In genomic region chr8:114314669-114315325, GRCm38 (mm10) we compare ENCODE assay signal across 20 mouse cellular contexts.
DNase-seq lines count a peak whose midpoint lies in the region; ATAC-seq lines count a peak whose summit lies in the region.
"Had no signal": no experiment of that assay in that cellular context is flagged by ENCODE, and none has a peak within 500 bp of the region (broad histone marks: within the 10 kb centered on the region; RNA-seq: fewer than 3 reads in every experiment).

No protein-coding gene starts in this region.

- peaks cover 13% of the 10 kb centered on the region for H3K4me1 ChIP-seq in forebrain, embryonic 15.5 days
- H3K4me1 ChIP-seq in forebrain, embryonic 13.5 days = peaks cover 7% of the 10 kb centered on the region; the same call in 1 of the 2 replicates
- H3K4me1 ChIP-seq in neural tube, embryonic 15.5 days = peaks cover 3% of the 10 kb centered on the region; the same call in 1 of the 2 replicates
- H3K4me1 ChIP-seq: embryonic facial prominence, embryonic 12.5 days; midbrain, embryonic 12.5 days had no signal

- H3K4me3 ChIP-seq in forebrain, embryonic 15.5 days = no peak overlapping the region
- no peak overlapping the region for H3K4me3 ChIP-seq in forebrain, embryonic 13.5 days
- no peak overlapping the region for H3K4me3 ChIP-seq in neural tube, embryonic 15.5 days (replicated peaks)
- H3K4me3 ChIP-seq: embryonic facial prominence, embryonic 12.5 days; midbrain, embryonic 12.5 days; myocyte had no signal

- H3K9ac ChIP-seq in forebrain, embryonic 15.5 days (replicated peaks) = no peak overlapping the region
- H3K9ac ChIP-seq in forebrain, embryonic 13.5 days = no peak overlapping the region
- H3K9ac ChIP-seq in neural tube, embryonic 15.5 days (replicated peaks) = no peak overlapping the region
- H3K9ac ChIP-seq: embryonic facial prominence, embryonic 12.5 days; liver, embryonic 14.5 days; midbrain, embryonic 12.5 days had no signal

- no peaks in the 10 kb centered on the region for H3K36me3 ChIP-seq in forebrain, embryonic 15.5 days
- H3K36me3 ChIP-seq in forebrain, embryonic 13.5 days (ENCODE audit: poor library complexity, severe bottlenecking) = no peaks in the 10 kb centered on the region
- no peaks in the 10 kb centered on the region for H3K36me3 ChIP-seq in neural tube, embryonic 15.5 days
- H3K36me3 ChIP-seq: embryonic facial prominence, embryonic 12.5 days; midbrain, embryonic 12.5 days had no signal

- no peak for ATAC-seq in forebrain, embryonic 15.5 days (replicated peaks)
- ATAC-seq in forebrain, embryonic 13.5 days = no peak
- ATAC-seq in neural tube, embryonic 15.5 days (ENCODE audit: low FRiP score) = no peak
- ATAC-seq: activated CD4-positive, CD25-positive, alpha-beta regulatory T cell, adult 4 months had no signal

- WGBS in forebrain, embryonic 15.5 days = 37% methylated on average over 5 of the region's 5 CpGs
- WGBS in forebrain, embryonic 13.5 days = 38% methylated on average over 5 of the region's 5 CpGs
- 51% methylated on average over 5 of the region's 5 CpGs for WGBS in neural tube, embryonic 15.5 days

- H3K27ac ChIP-seq in forebrain, embryonic 15.5 days (replicated peaks) = 0 out of 2 replicates have a peak overlapping the region, but pooled peaks have one; percentile 19
- H3K27ac ChIP-seq in forebrain, embryonic 13.5 days = no peak overlapping the region
- no peak overlapping the region for H3K27ac ChIP-seq in neural tube, embryonic 15.5 days (replicated peaks)
- H3K27ac ChIP-seq: embryonic facial prominence, embryonic 12.5 days; liver, embryonic 14.5 days; macrophage; midbrain, embryonic 12.5 days had no signal

- DNase-seq in ES-CJ7 (ENCODE audit: low read depth, low spot score) (peak; percentile 28), ZHBTc4 (ENCODE audit: low read depth, low spot score) (peak; percentile 83)
- DNase-seq in cerebellum, adult 9-11 months = peak; percentile 51
- DNase-seq in embryo, embryonic 11 days = no peak
- DNase-seq: adrenal gland, postnatal 14 days; B cell, adult 2 months; gastrocnemius, postnatal 10 days; heart, adult 18-20 months; kidney, adult 11 months; right cerebral cortex, postnatal 14 days; thymus, postnatal 4 days had no signal

- H3K4me2 ChIP-seq in forebrain, embryonic 15.5 days (replicated peaks) = no peak overlapping the region
- no peak overlapping the region for H3K4me2 ChIP-seq in forebrain, embryonic 13.5 days
- H3K4me2 ChIP-seq in neural tube, embryonic 15.5 days = no peak overlapping the region
- H3K4me2 ChIP-seq: embryonic facial prominence, embryonic 12.5 days; midbrain, embryonic 12.5 days had no signal

- H3K9me3 ChIP-seq in forebrain, embryonic 15.5 days = no peaks in the 10 kb centered on the region
- H3K9me3 ChIP-seq in forebrain, embryonic 13.5 days (replicated peaks) = no peaks in the 10 kb centered on the region
- H3K9me3 ChIP-seq in neural tube, embryonic 15.5 days (replicated peaks) = no peaks in the 10 kb centered on the region
- H3K9me3 ChIP-seq: embryonic facial prominence, embryonic 12.5 days; midbrain, embryonic 12.5 days had no signal

- H3K27me3 ChIP-seq in forebrain, embryonic 15.5 days = no peaks in the 10 kb centered on the region
- no peaks in the 10 kb centered on the region for H3K27me3 ChIP-seq in forebrain, embryonic 13.5 days
- H3K27me3 ChIP-seq in neural tube, embryonic 15.5 days (replicated peaks) = no peaks in the 10 kb centered on the region
- H3K27me3 ChIP-seq: embryonic facial prominence, embryonic 12.5 days; midbrain, embryonic 12.5 days had no signal
